Mouse (Mus musculus) urinary bladder, postnatal 4 days (tissue): ENCODE results near the gene Zfp771.
A peak's percentile ranks its signal among the peaks of the same experiment; 100 is the strongest.
"Not testable (repeated sequence)": the region's sequence is repeated elsewhere in the genome, so short reads cannot be mapped to it uniquely, and the experiment has no call there.

Experiments used
- DNase-seq, 2 experiments: peaks; one replicate each; pipeline ENCODE4 v3.0.0; 2021 to 2022; ENCODE audit warnings: low spot score in 2 of 2

Zfp771 gene

GRCm38 (mm10) chr7:127217901-127218642 lies 26.0 kb upstream of the Zfp771 start:
- DNase-seq = no peak

- no peak for DNase-seq
These were observed 25.4 kb upstream of the Zfp771 start for GRCm38 (mm10) chr7:127218670-127219069.

GRCm38 (mm10) chr7:127220440-127220839 lies 23.6 kb upstream of the Zfp771 start:
- no peak for DNase-seq

- no peak for DNase-seq
These were observed 21.0 kb upstream of the Zfp771 start for GRCm38 (mm10) chr7:127223106-127223505.

- no peak for DNase-seq
These were observed 20.3 kb upstream of the Zfp771 start for GRCm38 (mm10) chr7:127223515-127224478.

GRCm38 (mm10) chr7:127224616-127225015 lies 19.5 kb upstream of the Zfp771 start:
- DNase-seq = no peak

GRCm38 (mm10) chr7:127225147-127225995 lies 18.7 kb upstream of the Zfp771 start:
- DNase-seq = no peak

- peak; percentile 63 to 82 for DNase-seq
These were observed 15.3 kb upstream of the Zfp771 start for GRCm38 (mm10) chr7:127228615-127229303.

GRCm38 (mm10) chr7:127231376-127231775 lies 12.7 kb upstream of the Zfp771 start:
- no peak for DNase-seq

GRCm38 (mm10) chr7:127231826-127232621 lies 12.1 kb upstream of the Zfp771 start:
- no peak for DNase-seq

GRCm38 (mm10) chr7:127232622-127233367 lies 11.3 kb upstream of the Zfp771 start, which contains the start of the genes Zfp553 and Sept1:
Gene Zfp553, plus strand, starts transcription at chr7:127233061.
Gene Sept1, minus strand, starts transcription at chr7:127233130.
- DNase-seq = peak; percentile 80 to 81

GRCm38 (mm10) chr7:127233368-127233749 lies 10.7 kb upstream of the Zfp771 start:
- DNase-seq = no peak

GRCm38 (mm10) chr7:127233765-127234164 lies 10.3 kb upstream of the Zfp771 start:
- DNase-seq = no peak

GRCm38 (mm10) chr7:127234777-127235176 lies 9.3 kb upstream of the Zfp771 start:
- no peak for DNase-seq

- no peak for DNase-seq
These were observed 660 bp upstream of the Zfp771 start for GRCm38 (mm10) chr7:127243361-127243867.

- peak; percentile 62 to 65 for DNase-seq
These were observed 810 bp downstream of the Zfp771 start for GRCm38 (mm10) chr7:127244658-127245510.

GRCm38 (mm10) chr7:127250511-127250910 lies 6.4 kb downstream of the Zfp771 start:
- not testable (repeated sequence) for DNase-seq

- no peak for DNase-seq
These were observed 8.3 kb downstream of the Zfp771 start for GRCm38 (mm10) chr7:127252414-127252813.
